Mouse (Mus musculus): ENCODE data around the gene AI987944. TPM values are rescaled to one million over a fixed set of nuclear protein-coding genes. Genes with fewer than 3 reads are reported as not detected.

The AI987944 gene
- polyA plus RNA-seq (2017; shearing (Covaris generic)) = 10 to 100 TPM; 34.5 to 35.6 TPM

DNA sequence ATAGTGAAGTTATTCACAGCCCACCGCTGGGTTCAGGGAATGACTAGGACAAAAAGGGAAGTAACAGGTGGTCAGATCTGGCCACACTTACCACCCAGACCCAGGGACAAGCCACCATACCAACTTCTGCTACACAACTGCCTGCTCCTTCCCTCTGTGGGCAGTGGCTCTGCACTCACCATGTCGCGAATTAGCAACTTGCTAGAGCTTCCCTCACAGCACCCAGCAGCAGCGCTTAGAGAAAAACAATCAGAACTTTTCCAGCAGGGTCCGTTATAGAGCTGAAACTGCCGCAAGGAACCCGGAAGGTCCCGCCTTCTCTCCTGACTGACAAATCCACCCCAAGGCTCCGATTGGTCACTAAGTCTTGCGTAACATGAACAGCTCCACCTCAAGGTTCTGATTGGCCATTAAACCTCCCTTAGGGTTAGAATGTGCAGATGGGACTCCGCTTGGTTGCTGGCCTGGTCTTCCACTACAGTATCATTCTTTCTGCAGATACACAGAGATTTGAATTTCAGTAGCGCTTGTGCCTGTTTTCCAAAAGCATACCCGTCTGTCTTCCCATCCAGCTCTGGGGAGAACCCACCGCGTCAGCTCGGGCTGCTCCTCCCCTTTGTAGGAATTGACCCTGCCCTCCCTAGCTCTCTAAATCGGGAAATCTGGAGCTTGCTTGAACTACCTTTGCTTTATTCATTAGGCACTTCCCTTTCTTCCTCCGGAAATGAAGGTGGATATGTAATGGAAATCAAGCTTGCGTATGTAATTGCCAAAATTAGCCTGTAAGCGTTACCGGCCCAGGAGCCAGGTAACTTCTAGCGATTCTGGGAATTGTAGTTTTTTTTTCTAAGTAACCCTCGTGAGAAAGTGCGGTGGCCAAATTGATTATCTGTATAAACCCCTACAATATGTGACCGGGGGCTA, at the start of gene AI987944:
TSS of gene AI987944 (minus strand) at position 332 of the 924 bp plus-strand sequence.

Other genes with a start within 250 kb of the AI987944 start
- under 1 TPM in 1 of 2 experiments, not detected in 1; 0.18 TPM for gene Gm5592, start 239.5 kb downstream of the AI987944 start, polyA plus RNA-seq (2017; shearing (Covaris generic))
- under 1 TPM in 1 of 2 experiments, not detected in 1; 0.04 TPM for gene Vmn2r57, start 55.3 kb upstream of the AI987944 start, polyA plus RNA-seq (2017; shearing (Covaris generic))
- under 1 TPM in 1 of 2 experiments, not detected in 1; 0.18 TPM for gene Gm20449, start 106.0 kb upstream of the AI987944 start, polyA plus RNA-seq (2017; shearing (Covaris generic))
- 10 to 100 TPM; 12.1 to 13.2 TPM for gene AW146154, start 106.5 kb upstream of the AI987944 start, polyA plus RNA-seq (2017; shearing (Covaris generic))
- under 1 TPM in 1 of 2 experiments, not detected in 1; 0.54 TPM for gene Gm6871, start 180.3 kb upstream of the AI987944 start, polyA plus RNA-seq (2017; shearing (Covaris generic))
- gene 2610021A01Rik, start 205.9 kb upstream of the AI987944 start, polyA plus RNA-seq (2017; shearing (Covaris generic)) = 10 to 100 TPM; 20.1 to 21.4 TPM
- gene Zfp788, start 239.8 kb upstream of the AI987944 start, polyA plus RNA-seq (2017; shearing (Covaris generic)) = 10 to 100 TPM in 1 of 2 experiments, 1 to 10 TPM in 1; 9.5 to 12.5 TPM